ENCODE assay signal across 26 mouse cellular contexts in genomic region chr11:99136961-99137360, GRCm38 (mm10). TPM values are rescaled to one million over a fixed set of nuclear protein-coding genes. Genes with fewer than 3 reads are reported as not detected.
A peak's percentile ranks its signal among the peaks of the same experiment; 100 is the strongest.
DNase-seq lines count a peak whose midpoint lies in the region; ATAC-seq and TF ChIP-seq lines count a peak whose summit lies in the region.
"Had no signal": no experiment of that assay in that cellular context is flagged by ENCODE, and none has a peak within 500 bp of the region (broad histone marks: within the 10 kb centered on the region; RNA-seq: fewer than 3 reads in every experiment).

No protein-coding gene starts in this region.

- TF ChIP-seq CTCF in lung, embryonic 14.5 days (IDR thresholded peaks at IDR 0.05; ENCODE audit: low read depth): no peak

- peak overlapping the region; percentile 33; the same call in 1 of the 2 replicates for H3K27ac ChIP-seq in forebrain, embryonic 12.5 days
- no peak overlapping the region for H3K27ac ChIP-seq in forebrain, embryonic 11.5 days (ENCODE audit: low read depth, low read length)
- H3K27ac ChIP-seq in lung, embryonic 14.5 days (ENCODE audit: low read depth): peak overlapping the region; percentile 18; the same call in 1 of the 2 replicates
- H3K27ac ChIP-seq in embryonic facial prominence, embryonic 10.5 days (replicated peaks): peak overlapping the region; percentile 77
- H3K27ac ChIP-seq in limb, embryonic 12.5 days: peak overlapping the region; percentile 1; the same call in 1 of the 2 replicates
- H3K27ac ChIP-seq: embryonic facial prominence, embryonic 15.5 days; hindbrain, embryonic 15.5 days; intestine, embryonic 15.5 days; liver, embryonic 12.5 days; lung, embryonic 15.5 days; stomach, postnatal 0 days had no signal

- H3K36me3 ChIP-seq in forebrain, embryonic 12.5 days (replicated peaks): no peaks in the 10 kb centered on the region
- no peaks in the 10 kb centered on the region for H3K36me3 ChIP-seq in forebrain, embryonic 11.5 days (ENCODE audit: control insufficient read depth, insufficient read depth, low read length)
- H3K36me3 ChIP-seq in lung, embryonic 14.5 days (ENCODE audit: insufficient read depth): no peaks in the 10 kb centered on the region
- H3K36me3 ChIP-seq in embryonic facial prominence, embryonic 10.5 days (replicated peaks): no peaks in the 10 kb centered on the region
- no peaks in the 10 kb centered on the region for H3K36me3 ChIP-seq in limb, embryonic 12.5 days
- H3K36me3 ChIP-seq: embryonic facial prominence, embryonic 15.5 days; hindbrain, embryonic 15.5 days; intestine, embryonic 15.5 days; liver, embryonic 12.5 days; lung, embryonic 15.5 days had no signal

- H3K9ac ChIP-seq in forebrain, embryonic 12.5 days: no peak overlapping the region
- H3K9ac ChIP-seq in forebrain, embryonic 11.5 days (ENCODE audit: low read length): no peak overlapping the region
- no peak overlapping the region for H3K9ac ChIP-seq in lung, embryonic 14.5 days
- H3K9ac ChIP-seq in limb, embryonic 12.5 days (replicated peaks): no peak overlapping the region
- H3K9ac ChIP-seq: embryonic facial prominence, embryonic 15.5 days; hindbrain, embryonic 15.5 days; liver, embryonic 12.5 days; lung, embryonic 15.5 days had no signal

- no peak overlapping the region for H3K4me2 ChIP-seq in forebrain, embryonic 12.5 days
- H3K4me2 ChIP-seq in forebrain, embryonic 11.5 days (ENCODE audit: low read depth, low read length, severe bottlenecking): no peak overlapping the region
- no peak overlapping the region for H3K4me2 ChIP-seq in lung, embryonic 14.5 days
- no peak overlapping the region for H3K4me2 ChIP-seq in limb, embryonic 12.5 days
- H3K4me2 ChIP-seq: embryonic facial prominence, embryonic 15.5 days; hindbrain, embryonic 15.5 days; intestine, embryonic 15.5 days; liver, embryonic 12.5 days; lung, embryonic 15.5 days had no signal

- no peaks in the 10 kb centered on the region for H3K9me3 ChIP-seq in forebrain, embryonic 12.5 days
- H3K9me3 ChIP-seq in forebrain, embryonic 11.5 days (ENCODE audit: control insufficient read depth, low read length): no peaks in the 10 kb centered on the region
- no peaks in the 10 kb centered on the region for H3K9me3 ChIP-seq in lung, embryonic 14.5 days (ENCODE audit: low read depth, low read length)
- no peaks in the 10 kb centered on the region for H3K9me3 ChIP-seq in embryonic facial prominence, embryonic 10.5 days
- no peaks in the 10 kb centered on the region for H3K9me3 ChIP-seq in limb, embryonic 12.5 days
- H3K9me3 ChIP-seq: embryonic facial prominence, embryonic 15.5 days; hindbrain, embryonic 15.5 days; intestine, embryonic 15.5 days; liver, embryonic 12.5 days; lung, embryonic 15.5 days; megakaryocyte, embryonic 14.5 days had no signal

- no peak for DNase-seq in forebrain, embryonic 11.5 days (ENCODE audit: low spot score)
- DNase-seq in lung, embryonic 14.5 days: no peak
- no peak for DNase-seq in lung, adult 18-20 months
- DNase-seq in embryonic facial prominence, embryonic 10.5 days (ENCODE audit: low spot score): no peak
- DNase-seq in gastrocnemius, postnatal 4 days (ENCODE audit: low spot score in 2 of 2): no peak
- no peak for DNase-seq in cerebellum, adult 18-20 months
- DNase-seq: adrenal gland, postnatal 14 days; cerebellum, adult 11 months; cerebellum, postnatal 10 days; gastrocnemius, postnatal 36 days; heart, postnatal 4 days; kidney, adult 9 months; kidney, postnatal 4 days; right cerebral cortex, adult 18-20 months; right cerebral cortex, postnatal 4 days had no signal

- H3K4me3 ChIP-seq in forebrain, embryonic 12.5 days (replicated peaks): no peak overlapping the region
- no peak overlapping the region for H3K4me3 ChIP-seq in forebrain, embryonic 11.5 days (ENCODE audit: low read depth, low read length)
- H3K4me3 ChIP-seq in lung, embryonic 14.5 days (ENCODE audit: low read depth, low read length): no peak overlapping the region
- no peak overlapping the region for H3K4me3 ChIP-seq in embryonic facial prominence, embryonic 10.5 days
- H3K4me3 ChIP-seq in limb, embryonic 12.5 days (replicated peaks): no peak overlapping the region
- H3K4me3 ChIP-seq: embryonic facial prominence, embryonic 15.5 days; hindbrain, embryonic 15.5 days; intestine, embryonic 15.5 days; liver, embryonic 12.5 days; lung, embryonic 15.5 days; megakaryocyte, embryonic 14.5 days had no signal

- H3K4me1 ChIP-seq in forebrain, embryonic 12.5 days: peaks cover 21% of the 10 kb centered on the region
- peaks cover 9% of the 10 kb centered on the region for H3K4me1 ChIP-seq in forebrain, embryonic 11.5 days (replicated peaks; ENCODE audit: control insufficient read depth, insufficient read depth, low read length)
- H3K4me1 ChIP-seq in lung, embryonic 14.5 days (ENCODE audit: insufficient read depth): peaks cover 19% of the 10 kb centered on the region
- peaks cover 64% of the 10 kb centered on the region for H3K4me1 ChIP-seq in embryonic facial prominence, embryonic 10.5 days
- peaks cover 63% of the 10 kb centered on the region for H3K4me1 ChIP-seq in limb, embryonic 12.5 days (replicated peaks)

- H3K27me3 ChIP-seq in forebrain, embryonic 12.5 days: no peaks in the 10 kb centered on the region
- H3K27me3 ChIP-seq in forebrain, embryonic 11.5 days (ENCODE audit: control insufficient read depth, insufficient read depth, low read length): no peaks in the 10 kb centered on the region
- H3K27me3 ChIP-seq in lung, embryonic 14.5 days (ENCODE audit: insufficient read depth, low read length): no peaks in the 10 kb centered on the region
- H3K27me3 ChIP-seq in embryonic facial prominence, embryonic 10.5 days (replicated peaks; ENCODE audit: low read depth, poor library complexity, severe bottlenecking): no peaks in the 10 kb centered on the region
- no peaks in the 10 kb centered on the region for H3K27me3 ChIP-seq in limb, embryonic 12.5 days
- H3K27me3 ChIP-seq: embryonic facial prominence, embryonic 15.5 days; hindbrain, embryonic 15.5 days; intestine, embryonic 15.5 days; lung, embryonic 15.5 days had no signal

- WGBS in forebrain, embryonic 12.5 days: 71% methylated on average over 4 of the region's 4 CpGs
- 71% methylated on average over 4 of the region's 4 CpGs for WGBS in forebrain, embryonic 11.5 days
- WGBS in lung, embryonic 14.5 days: 62% methylated on average over 4 of the region's 4 CpGs
- WGBS in embryonic facial prominence, embryonic 10.5 days: 65% methylated on average over 4 of the region's 4 CpGs
- 64% methylated on average over 4 of the region's 4 CpGs for WGBS in limb, embryonic 12.5 days

- ATAC-seq in forebrain, embryonic 12.5 days (ENCODE audit: low FRiP score): no peak
- ATAC-seq in forebrain, embryonic 11.5 days (replicated peaks; ENCODE audit: low FRiP score): no peak
- ATAC-seq in lung, embryonic 14.5 days (ENCODE audit: insufficient read depth): no peak
- ATAC-seq in limb, embryonic 12.5 days (ENCODE audit: insufficient number of reproducible peaks, insufficient read depth, low FRiP score, low TSS enrichment, low read depth): no peak
- ATAC-seq: intestine, embryonic 15.5 days; liver, embryonic 12.5 days; midbrain, embryonic 16.5 days had no signal

RNA-seq across cellular contexts. Expression of gene Ccr7, which starts 17.9 kb away (rescaled TPM):
- polyA plus RNA-seq in forebrain, embryonic 12.5 days (2016; fragmentation: Nextera tagmentation; extraction: Ambion mirVana): 0.19 TPM in 1 of 2 replicates, not detected in the other
- polyA plus RNA-seq in forebrain, embryonic 11.5 days (2014; fragmentation: Nextera tagmentation; extraction: Ambion mirVana): 0.31 TPM in 1 of 2 replicates, not detected in the other
- 0.30 and 0.45 TPM in 2 replicates for polyA plus RNA-seq in lung, embryonic 14.5 days (2014; fragmentation: Nextera tagmentation; extraction: Ambion mirVana)
- polyA plus RNA-seq in embryonic facial prominence, embryonic 10.5 days (2016; fragmentation: Nextera tagmentation; extraction: Ambion mirVana): 0.50 and 0.78 TPM in 2 replicates
- 0.40 and 0.49 TPM in 2 replicates for polyA plus RNA-seq in limb, embryonic 12.5 days (2016; fragmentation: Nextera tagmentation; extraction: Ambion mirVana)
- total RNA-seq in gastrocnemius, postnatal 4 days (2021): under 1 TPM; 0.12 to 0.18 TPM
- total RNA-seq: gastrocnemius, postnatal 36 days had no signal
- polyA plus RNA-seq: neural tube, embryonic 14.5 days had no signal

RNA-seq across cellular contexts. Expression of gene Tns4, which starts 47.9 kb away (rescaled TPM):
- 0.04 and 0.29 TPM in 2 replicates for polyA plus RNA-seq in forebrain, embryonic 12.5 days (2016; fragmentation: Nextera tagmentation; extraction: Ambion mirVana)
- 0.27 and 0.65 TPM in 2 replicates for polyA plus RNA-seq in forebrain, embryonic 11.5 days (2014; fragmentation: Nextera tagmentation; extraction: Ambion mirVana)
- polyA plus RNA-seq in lung, embryonic 14.5 days (2014; fragmentation: Nextera tagmentation; extraction: Ambion mirVana): 0.39 and 0.47 TPM in 2 replicates
- 0.96 and 1.0 TPM in 2 replicates for polyA plus RNA-seq in embryonic facial prominence, embryonic 10.5 days (2016; fragmentation: Nextera tagmentation; extraction: Ambion mirVana)
- polyA plus RNA-seq in limb, embryonic 12.5 days (2016; fragmentation: Nextera tagmentation; extraction: Ambion mirVana): 0.65 and 0.73 TPM in 2 replicates
- total RNA-seq in gastrocnemius, postnatal 4 days (2021): under 1 TPM in 1 of 2 experiments, not detected in 1; 0.13 TPM
- total RNA-seq: gastrocnemius, postnatal 36 days had no signal
- polyA plus RNA-seq: neural tube, embryonic 14.5 days had no signal
